Mouse (Mus musculus) gastrocnemius, postnatal 25 days (tissue): ENCODE results near the gene Lin54. TPM values are rescaled to one million over a fixed set of nuclear protein-coding genes. Genes with fewer than 3 reads are reported as not detected.

ENCODE experiments used
- DNase-seq: peaks from one replicate; pipeline ENCODE4 v3.0.0; 2022
- long read RNA-seq, 2 experiments: library from polyadenylated mRNA; stranded (forward); transcript quantifications; one replicate each; pipeline ENCODE4 v2.0.0; 2021
- total RNA-seq, 2 experiments: library from RNA; stranded (reverse); gene quantifications; 1 replicate in 1 of 2; 2 replicates in 1 of 2; pipeline ENCODE4 v1.2.3; 2021

The Lin54 gene
- total RNA-seq = 1 to 10 TPM; 4.7 to 6.4 TPM
- long read RNA-seq, experiment 1, partial matches to known transcripts = 0 of 1 reads
- long read RNA-seq, experiment 1, other reads (novel, unspliced or antisense) = 0 of 1 reads
- long read RNA-seq, experiment 2, full-length matches to known transcripts = 6 of 9 reads
- long read RNA-seq, experiment 2, partial matches to known transcripts = 1 of 9 reads
- long read RNA-seq, experiment 2, other reads (novel, unspliced or antisense) = 2 of 9 reads

DNA sequence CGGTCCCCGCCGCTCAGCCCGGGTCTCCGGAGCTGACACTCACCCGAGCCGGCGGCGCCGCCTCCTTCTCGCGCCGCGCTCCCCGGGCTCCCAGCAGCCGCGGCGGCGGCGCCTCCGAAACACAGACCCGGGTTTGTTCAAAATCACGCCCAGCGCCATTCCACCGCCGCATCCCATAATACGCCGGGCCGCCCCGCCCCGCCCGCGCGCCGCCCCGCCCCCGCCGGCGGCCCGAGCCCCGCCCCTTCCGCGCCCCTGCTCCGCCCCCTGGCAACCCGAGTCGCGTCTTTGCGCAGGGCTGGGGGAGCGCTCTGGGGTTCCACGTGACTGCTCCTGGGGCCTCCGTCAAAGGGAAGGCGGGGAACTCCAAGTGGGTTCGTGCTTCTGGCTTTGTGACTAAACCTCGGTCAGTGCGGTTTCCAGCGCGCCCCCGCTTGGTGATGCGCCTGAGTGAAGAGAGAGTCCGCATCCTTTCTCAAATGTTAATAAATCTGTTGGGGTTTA lies at the start of gene Lin54:
Lin54 (minus strand) TSS at position 182 of the 504 bp plus-strand sequence.
- peak; percentile 86 for DNase-seq

DNA sequence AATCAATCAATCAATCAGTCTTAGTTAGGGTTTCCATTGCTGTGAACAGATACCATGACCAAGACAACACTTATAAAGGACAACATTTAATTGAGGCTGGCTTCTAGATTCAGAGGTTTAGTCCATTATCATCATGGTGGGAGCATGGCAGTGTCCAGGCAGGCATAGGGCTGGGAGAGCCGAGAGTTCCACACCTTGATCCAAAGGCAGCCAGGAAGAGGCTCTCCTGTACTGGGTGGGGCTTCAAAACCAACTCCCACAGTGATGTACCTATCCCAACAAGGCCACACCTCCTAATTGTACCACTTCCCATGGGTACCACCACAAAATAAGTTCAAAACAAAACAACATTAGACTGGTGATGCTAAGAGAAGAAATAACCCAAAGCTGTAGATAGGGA lies 49.7 kb upstream of the Lin54 start:
- no peak for DNase-seq

DNA sequence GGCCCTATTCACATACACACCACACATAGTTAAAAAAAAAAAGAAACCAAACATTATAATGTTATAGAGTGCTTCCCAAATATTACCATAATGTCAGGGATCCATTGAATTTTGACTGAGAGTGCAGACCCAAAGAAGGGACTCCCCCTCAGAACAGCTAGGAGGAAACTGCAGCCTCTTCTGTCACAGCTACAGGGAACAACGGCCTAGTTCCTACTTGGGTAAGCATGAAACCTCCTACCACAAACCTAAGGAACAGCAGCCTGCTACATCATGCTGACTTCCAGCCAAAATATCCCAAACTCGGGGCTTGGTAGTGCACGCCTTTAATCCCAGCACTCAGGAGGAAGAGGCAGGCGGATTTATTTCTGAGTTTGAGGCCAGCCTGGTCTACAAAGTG lies 48.9 kb upstream of the Lin54 start:
- no peak for DNase-seq

DNA sequence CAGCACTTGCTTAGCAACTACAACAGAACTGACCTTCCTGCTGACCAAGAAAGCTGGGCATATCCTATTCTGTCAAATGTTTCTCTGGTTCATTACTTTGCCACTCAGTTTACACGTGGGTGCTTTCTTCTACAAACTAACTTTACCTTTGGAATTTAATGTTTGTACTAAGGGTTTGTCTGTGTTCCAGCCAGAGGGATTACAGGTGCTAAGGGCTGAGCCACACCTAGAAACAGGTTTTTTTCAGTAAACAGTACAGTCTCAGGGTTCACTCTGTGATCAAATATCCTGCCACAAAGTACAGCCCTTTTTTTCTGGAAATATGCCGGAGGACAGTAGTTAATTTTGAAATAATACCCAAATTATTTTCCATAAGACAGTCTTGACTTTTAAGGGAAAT lies 47.8 kb upstream of the Lin54 start:
- DNase-seq = no peak

DNA sequence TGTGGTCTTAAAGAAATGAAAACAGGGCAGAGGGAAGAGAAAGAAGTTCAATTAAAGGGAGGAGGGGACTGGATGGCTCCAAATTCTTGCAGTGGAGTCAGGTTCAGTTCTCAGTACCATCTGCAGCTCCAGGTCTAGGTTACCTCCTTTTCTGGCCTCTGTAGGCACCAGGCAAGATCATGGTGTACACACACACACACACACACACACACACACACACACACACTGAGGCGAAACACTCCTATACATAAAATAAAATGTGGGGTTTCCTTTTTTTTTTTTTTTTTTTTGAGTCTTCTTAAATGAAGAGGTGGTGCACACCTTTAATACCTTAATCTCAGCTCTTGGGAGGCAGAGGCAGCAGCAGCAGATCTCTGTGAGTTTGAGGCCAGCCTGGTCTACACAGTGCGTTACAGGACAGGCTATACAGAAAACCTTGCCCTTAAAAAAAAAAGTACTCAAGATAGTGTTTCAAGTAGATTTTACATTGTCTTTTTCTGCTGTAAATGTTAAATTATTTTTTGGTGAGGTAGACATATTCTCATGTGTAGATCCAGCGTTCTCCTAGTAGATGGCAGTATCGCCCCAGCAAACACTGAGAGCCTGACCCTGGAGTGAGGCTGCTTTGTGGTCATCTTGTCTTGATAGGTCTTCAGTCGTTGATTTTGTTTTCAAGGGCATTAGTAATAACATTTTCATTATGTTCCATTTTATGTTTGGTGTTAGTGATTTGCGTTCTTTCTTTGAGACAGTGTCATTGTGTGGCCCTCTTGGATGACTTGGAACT lies 46.0 kb upstream of the Lin54 start:
- no peak for DNase-seq

DNA sequence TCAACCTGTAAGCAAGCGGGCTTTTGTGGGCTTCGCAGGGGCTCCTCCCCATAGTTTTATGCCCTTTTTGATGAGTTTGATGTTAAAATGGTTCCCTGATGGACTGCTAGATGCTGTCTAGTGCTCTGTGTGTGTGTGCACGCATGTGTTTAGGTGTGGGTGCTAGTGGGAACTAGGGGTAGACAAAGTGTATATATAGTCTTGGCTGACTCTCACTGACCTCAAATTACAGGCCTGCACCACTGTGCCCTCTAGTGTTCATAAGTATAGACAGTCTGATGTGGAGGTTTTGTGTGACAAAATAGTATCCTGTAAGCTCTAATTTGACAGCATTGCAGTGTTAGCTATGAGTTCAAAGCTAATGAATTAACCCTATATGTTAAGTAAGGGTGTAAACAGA lies 36.2 kb upstream of the Lin54 start:
- no peak for DNase-seq

DNA sequence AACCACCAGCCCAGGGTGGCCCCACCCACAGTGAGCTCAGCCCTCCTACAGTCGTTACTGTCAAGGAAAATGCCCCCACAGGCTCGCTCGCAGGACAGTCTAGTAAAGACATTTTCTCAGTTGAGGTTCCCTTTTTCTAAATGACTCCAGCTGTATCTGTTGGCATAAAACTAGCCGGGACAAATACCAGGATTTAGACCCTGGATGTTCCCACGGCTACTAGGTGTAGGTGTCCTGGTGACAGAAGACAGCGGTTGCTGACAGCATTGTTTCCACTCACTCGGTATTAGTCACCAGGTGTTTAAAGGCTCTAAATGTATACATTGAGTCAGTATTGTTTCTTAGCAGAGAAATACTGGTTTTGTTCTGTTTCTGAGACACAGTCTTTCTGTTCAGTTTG lies 35.4 kb upstream of the Lin54 start:
- no peak for DNase-seq

DNA sequence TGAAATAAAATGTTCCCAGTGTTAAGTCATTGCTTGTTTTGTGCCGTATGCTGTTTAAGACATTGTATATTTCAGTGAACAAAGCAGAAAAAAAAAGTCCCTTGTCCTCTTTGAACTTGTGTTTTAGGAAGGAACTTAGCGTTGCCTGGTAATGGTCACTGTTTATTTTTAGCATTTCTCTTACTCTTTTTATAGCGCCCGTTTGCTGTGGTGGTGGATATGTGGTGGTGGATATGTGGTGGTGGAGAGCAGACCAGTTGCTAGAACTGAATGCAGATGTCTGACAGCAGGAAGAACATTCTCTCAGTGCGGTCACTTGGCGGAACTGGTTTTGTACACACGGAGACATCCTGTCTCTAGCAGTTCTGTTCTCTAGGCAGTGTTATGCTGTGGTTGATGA lies 25.7 kb upstream of the Lin54 start:
- peak; percentile 30 for DNase-seq

DNA sequence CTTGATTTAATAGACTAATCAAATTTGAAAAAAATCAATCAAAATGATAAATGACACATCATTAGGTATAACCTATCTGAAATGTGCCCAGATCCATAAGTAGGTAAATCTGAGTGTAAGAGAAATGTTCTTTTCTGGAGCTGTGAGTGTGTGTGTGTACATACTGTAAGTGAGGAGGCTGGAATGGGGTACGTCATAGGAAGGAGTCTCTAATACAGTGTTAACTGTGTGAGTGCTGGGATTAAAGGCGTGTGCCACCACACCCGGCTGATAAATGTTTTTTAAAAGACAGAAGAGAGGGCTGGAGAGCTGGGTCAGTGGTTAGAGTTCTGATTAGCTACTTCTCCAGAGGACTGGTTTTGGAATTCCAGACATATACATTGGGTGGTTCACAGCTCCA lies 25.2 kb upstream of the Lin54 start:
- DNase-seq = no peak

DNA sequence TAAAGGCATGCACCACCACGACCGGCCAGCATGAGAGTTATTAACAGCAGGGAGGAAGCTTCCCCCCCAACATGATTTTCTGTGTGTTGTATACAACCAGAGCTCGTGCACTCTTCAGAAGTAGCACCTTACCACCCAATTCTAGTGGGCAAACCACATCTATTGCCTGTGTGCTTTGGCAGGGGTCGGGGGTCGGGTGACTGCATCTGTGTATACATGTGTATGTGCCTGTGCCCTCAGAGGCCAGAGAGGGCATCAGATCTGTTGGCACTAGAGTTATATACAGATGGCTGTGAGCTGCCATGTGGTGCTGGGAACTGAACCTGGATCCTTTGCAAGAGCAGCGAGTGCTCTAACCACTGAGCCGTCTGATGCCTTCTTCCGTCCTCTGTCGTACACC lies 24.5 kb upstream of the Lin54 start:
- no peak for DNase-seq

DNA sequence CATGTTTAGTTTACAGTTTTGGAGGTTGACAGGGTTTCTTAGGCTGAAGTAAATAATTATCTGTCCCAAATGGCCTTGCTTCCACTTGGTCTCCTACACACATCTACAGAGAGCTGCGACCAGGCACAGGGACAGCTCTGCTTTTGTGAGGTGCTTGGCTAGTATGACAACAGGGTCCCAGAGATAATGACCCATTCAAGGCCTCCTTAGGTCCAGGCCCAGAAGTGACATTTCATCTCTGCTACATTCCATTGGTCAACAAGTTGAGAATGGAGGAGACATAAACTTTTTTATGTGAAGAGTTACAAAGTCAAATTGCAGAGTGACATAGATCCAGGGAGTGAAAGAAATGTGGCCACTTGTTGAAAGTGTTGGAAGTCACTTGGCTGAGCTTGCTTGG lies 22.9 kb upstream of the Lin54 start:
- no peak for DNase-seq

DNA sequence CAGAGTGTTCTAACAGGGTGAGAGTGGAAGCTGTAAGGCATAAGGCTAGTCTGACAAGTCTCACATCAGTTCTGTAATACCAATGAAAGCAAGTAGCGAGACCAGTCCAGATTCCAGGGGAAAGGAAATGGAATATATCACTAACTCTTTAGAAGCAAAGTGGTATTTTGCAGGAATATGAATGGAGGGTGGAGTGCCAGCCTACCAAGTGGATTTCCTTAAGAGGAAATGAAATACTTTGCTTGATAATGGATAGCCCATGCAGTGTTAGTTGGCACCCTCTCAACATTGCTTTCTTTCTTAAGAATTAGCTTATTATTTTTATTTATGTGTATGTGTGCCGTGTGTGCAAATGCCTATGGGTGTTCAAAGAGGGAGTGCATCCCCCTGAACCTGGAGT lies 19.8 kb upstream of the Lin54 start:
- no peak for DNase-seq

DNA sequence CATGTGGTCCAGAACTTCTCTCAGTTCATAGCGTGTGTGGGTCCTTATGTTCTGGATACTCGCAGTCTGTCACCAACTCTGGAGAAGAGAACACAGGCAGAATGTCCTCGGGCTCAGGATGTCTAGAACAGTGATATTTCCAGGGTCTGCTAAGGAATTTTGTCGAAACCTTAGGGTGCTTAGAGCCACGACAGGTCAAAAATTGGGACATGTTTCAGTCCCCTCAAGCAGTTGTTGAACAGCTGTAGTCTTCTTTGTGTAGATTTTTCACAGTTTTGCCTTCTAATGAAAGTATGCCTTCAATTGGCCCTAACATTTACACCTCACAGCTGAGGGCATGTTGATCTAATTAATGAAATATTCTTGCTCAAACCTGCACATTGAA lies 18.6 kb upstream of the Lin54 start:
- DNase-seq = no peak

DNA sequence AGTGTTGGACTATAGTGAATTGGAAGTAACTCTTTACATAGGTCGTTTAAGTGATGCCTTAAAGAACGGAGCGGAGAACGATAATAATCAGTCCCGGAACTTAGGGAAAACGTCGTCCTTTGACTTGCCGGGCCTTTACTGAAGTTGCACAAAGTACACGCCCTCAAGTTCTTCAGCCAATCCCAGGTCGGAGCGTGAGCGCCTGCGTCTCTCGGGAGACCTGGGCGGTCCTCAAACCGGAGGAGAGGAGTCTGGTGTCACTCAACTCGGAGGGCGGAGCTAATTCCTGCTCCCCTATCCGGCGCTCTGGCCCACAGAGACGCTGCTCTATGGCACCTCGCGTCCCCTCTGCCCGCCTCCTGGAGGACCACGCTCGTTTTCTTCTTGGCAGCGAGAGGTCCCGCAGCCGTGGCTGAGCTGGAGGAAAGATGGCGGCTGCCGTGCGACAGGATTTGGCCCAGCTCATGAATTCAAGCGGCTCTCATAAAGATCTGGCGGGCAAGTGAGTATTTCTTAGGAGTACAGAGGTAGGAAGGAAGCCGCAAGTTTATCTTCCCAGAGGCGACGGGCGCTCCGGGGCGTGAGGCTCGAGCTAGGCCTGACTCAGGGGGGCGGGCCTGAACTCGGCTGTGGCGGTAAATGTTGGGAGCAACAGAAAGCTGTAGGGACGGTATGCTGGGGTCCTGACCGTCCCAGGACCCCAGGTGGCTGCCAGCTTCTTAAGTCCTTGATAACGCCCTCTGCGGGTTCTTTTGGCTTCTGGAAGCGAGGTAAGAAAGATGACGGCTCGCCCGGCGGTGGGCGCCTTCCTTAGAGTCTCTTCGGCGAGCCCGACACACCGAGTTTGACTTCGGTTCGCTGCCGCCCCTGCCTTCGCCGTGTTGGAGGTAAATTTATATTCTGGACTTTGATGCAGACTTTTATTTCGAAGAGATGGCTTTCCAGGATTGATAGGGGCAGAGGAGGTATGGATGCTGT lies 17.9 kb upstream of the Lin54 start, which contains the start of gene Cops4:
Cops4 (plus strand) TSS at position 261 of the 978 bp plus-strand sequence.
- DNase-seq = peak; percentile 98

DNA sequence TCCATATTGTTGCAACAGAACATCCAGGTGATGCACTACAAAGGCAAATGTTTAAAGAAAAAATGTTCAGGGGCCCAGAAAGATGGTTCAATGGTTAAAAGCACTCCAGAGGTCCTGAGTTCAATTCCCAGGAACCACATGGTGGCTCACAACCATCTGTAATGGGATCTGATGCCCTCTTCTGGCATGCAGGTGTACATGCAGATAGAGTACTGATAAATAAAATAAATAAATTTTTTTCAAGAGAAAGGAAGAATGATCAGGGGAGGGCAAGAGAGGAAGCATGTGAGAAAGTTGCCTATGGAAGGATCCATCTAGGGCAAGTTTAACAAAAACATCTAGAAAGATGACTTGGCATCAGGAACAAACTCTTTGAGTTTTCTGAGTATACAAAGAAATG lies 12.1 kb upstream of the Lin54 start:
- no peak for DNase-seq

DNA sequence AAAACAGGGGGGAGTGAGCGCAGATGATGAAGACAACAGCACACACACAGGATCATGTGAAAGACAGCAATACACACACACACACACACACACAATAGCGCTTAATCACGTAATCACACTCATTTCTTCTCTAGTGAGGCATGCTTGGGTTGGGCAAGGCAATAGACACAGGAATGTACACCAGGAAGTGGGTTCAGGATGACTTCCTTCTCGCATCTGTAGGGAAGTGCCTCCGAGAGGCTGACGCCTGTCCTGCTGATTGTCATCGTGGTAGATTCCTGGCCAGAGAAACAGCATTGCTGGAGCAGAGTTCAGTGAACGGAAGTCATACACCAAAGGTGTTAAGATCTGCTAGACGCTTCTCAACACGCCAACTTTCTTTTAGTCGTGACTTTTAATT lies 8.8 kb upstream of the Lin54 start:
- no peak for DNase-seq

DNA sequence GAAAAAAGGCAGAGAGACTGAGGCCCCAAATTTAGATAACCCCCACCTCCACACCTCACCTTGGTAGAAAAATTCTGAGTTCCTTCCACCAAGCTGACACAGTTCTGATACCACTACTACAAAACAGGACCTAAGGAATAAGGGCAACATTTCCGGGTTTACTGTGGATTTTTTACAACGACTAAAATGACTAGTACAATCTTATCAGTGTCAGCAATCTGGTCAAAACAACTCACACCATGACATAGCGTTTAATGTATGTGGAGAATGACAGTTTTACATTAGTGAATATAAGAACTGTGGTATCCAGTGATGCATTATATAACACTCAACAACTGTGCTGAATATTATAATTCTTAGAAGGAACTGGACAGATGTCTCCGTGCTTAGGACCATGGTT lies 828 bp upstream of the Lin54 start:
- no peak for DNase-seq

DNA sequence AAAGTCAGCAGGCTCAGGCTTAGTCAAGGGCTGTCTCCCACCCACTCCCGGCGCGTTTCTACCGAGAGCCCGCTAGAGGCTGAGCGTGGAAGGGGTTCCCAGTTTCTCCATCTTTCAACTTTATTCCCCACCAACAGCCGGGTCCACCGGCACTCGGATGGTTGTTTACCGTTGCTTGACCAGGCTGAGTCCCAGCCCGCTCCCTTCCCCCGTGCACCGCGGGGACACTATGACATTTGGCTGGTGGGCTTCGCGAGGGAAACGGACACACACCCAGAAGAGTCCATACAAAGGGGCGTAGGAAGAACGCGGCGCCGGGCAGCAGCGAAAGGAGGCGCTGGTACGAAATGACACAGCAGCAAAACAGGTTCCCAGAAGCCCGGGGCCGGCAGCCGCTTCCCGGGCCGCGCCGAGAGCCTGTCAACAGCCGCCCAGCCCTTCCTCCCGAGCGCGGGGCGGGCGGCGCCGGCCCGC lies 571 bp downstream of the Lin54 start:
- peak; percentile 15 for DNase-seq

DNA sequence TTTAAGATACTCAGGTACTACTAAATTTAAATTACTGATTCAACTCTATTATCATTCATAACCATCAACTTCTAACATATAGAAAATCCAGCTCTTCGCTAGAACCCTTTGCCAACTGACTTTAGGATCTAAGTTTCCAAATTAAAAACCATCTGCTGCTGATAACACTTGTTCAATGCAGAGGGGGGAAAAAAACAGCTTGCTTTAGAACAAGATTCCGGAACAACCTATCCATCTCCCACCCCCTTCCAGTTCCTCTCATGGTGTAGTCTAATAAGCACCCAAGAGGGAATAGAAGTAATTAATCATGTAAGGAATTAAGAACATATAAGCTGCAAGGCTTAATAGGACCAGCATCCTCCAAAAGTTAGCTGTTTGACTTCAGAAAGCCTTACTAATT lies 1.2 kb downstream of the Lin54 start:
- no peak for DNase-seq

DNA sequence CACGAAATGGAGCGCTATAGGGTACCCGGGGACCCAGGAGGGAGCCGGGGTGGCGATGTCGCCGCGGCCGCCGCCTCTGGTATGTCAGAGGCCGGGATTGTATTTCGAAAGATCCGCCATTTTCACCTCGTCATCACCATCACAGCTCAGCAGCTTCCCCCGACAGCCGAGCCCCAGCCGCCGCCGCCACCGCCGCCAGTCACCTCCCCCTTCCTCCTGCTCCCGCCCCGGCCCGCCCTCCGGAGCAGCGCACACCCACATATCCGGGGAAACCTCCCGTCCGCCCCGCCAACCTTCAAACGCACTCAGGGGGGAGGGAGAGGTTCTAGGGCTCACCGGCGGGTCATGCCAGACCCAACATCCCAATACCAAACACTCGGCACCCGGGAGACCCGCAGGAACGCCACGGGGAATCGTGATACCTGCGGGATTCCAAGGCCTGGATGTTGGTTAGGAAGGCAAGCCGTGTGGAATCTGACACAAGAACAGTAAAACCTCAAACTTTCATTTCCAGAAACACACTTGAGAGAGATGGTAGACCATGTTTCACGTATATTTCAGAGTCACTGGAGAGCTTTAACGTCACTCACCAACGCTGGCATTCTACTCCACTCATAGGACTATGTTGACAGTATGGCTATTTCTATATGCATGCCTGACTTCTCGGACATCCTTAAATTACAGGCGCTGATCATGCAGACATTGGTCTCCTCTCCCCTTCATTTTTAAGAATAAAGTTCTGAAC lies 1.8 kb downstream of the Lin54 start:
- peak; percentile 86 for DNase-seq

DNA sequence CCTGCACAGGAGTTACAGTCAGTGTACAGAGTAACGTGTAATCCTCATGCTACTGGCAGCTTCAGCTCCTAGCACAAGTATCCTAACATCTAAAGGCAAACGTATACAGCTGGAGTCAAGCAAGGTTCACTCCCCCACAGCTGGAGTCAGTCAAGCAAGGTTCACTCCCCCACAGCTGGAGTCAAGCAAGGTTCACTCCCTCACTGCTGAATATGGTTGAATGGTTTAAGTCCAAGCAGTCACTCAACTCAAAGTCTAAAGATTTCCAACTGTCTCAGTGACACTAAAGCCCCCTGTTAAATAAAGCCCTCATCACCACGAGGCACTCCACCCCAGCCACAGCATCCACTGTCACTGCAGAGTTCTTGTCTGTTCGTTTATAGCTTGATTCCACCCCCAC lies 8.7 kb downstream of the Lin54 start:
- DNase-seq = no peak

DNA sequence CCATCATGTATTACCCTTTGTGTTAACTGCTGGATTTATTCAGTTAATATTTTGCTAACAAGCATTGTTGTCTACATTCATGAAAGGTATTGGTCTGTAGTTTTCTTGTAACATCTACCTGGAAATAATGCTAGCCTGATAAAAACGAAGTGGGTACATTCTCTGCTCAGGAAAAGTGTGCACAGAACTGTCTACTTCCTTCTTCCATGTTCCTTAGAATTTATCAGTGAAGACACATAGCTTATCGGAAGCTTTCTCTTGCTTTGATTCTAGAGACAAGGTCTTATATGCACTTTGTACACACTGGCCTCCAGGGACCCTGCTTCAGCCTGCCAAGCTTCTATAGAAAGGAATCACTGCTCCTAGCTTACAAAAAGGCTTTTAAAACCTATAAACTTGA lies 11.1 kb downstream of the Lin54 start:
- no peak for DNase-seq
